Mouse (Mus musculus) small intestine, adult 2 months (tissue): Measurements from ENCODE around the gene Pus3. TPM values are rescaled to one million over a fixed set of nuclear protein-coding genes. Genes with fewer than 3 reads are reported as not detected.

Source experiments
- H3K27ac ChIP-seq: fragments of 200-500 bp; 2 replicates; pipeline ENCODE4 v1.5.1; 2012; ENCODE audit warnings: low read depth, low read length, control low read depth, inconsistent platforms; ENCODE audit not compliant: insufficient read depth
- H3K27me3 ChIP-seq: fragments of 200-500 bp; 2 replicates; pipeline ENCODE4 v1.6.1; 2012; ENCODE audit warnings: mild to moderate bottlenecking, moderate library complexity, low read length, inconsistent platforms; ENCODE audit not compliant: control insufficient read depth, insufficient read depth
- H3K36me3 ChIP-seq: fragments of 200-500 bp; 2 replicates; pipeline ENCODE4 v1.6.1; 2012; ENCODE audit warnings: mild to moderate bottlenecking, low read length, control low read depth, inconsistent platforms; ENCODE audit not compliant: control insufficient read depth, insufficient read depth
- H3K4me1 ChIP-seq: fragments of 200-500 bp; 2 replicates; pipeline ENCODE4 v1.6.1; 2012; ENCODE audit warnings: low read length, inconsistent platforms, mixed read lengths; ENCODE audit not compliant: control insufficient read depth, insufficient read depth, insufficient read length
- H3K4me3 ChIP-seq: fragments of 200-500 bp; 2 replicates; pipeline ENCODE4 v1.5.1; 2012; ENCODE audit warnings: low read depth, mild to moderate bottlenecking, control low read depth, inconsistent platforms, low read length, moderate library complexity
- CTCF ChIP-seq: fragments of 200-500 bp; IDR thresholded peaks from 2 replicates; pipeline ENCODE4 v1.5.1; 2012; ENCODE audit warnings: low read depth, mild to moderate bottlenecking, control low read depth, inconsistent platforms, low read length, moderate library complexity, mixed read lengths; ENCODE audit not compliant: insufficient replicate concordance, insufficient read length; ENCODE audit errors: extremely low read depth
- POLR2A ChIP-seq: fragments of 200-500 bp; IDR thresholded peaks from 2 replicates; pipeline ENCODE4 v1.6.1; 2012; ENCODE audit warnings: low read depth, mild to moderate bottlenecking, control low read depth, inconsistent platforms, low read length, moderate library complexity
- WGBS: fragments of 180-500 bp; shearing (Covaris S2); methylation state at CpG from one replicate; pipeline ENCODE4 v1.1.7; 2018; 5-methylcytosine and 5-hydroxymethylcytosine counted together
- polyA plus RNA-seq: library from polyadenylated mRNA; depleted of rRNA; stranded (reverse); fragments of >200 nt; gene quantifications from 2 replicates; pipeline ENCODE4 v1.2.3, GENCODE M21; 2012; rRNA removed

Gene Pus3
- 0.30 and 0.41 TPM in 2 replicates for polyA plus RNA-seq

DNA sequence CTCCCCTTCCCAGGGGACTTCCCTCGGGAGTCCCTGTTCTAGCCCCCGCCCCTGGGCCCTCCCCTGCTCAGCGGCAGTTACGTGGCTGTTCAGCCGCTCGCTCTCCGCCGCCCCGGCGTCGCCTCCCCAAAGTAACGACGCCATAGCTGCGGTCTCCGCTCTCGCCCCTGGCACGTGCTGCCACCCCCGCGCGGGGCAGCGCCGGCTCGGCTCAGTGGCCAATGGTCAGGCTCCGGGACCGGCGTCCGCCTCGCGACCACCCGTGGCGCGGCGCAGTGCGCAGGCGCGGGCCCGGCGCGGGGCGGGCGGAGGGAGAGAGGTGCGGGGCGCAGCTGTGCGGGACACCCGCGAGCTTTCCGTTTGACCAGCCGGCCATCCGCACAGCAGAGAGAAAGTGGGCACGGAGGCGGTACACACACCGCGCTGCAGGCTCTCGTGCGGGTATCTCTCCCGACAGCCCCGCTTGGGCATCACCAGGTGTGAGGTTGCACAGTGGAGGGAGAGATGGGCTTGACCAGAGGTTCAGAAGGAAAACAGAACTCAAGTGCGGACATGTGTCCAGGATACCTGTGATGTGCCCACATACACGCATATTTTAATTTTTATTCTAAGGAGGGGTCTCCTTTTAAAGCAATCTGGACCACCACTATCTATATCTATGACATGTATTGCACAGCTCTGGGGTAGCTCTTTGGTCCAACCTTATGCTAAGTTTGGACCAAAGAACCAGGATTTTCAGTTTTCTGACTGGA is at the start of gene Pus3, which contains the start of gene Ddx25:
Gene Pus3 (plus strand): TSS at position 339 of the 752 bp plus-strand sequence.
Gene Ddx25 (minus strand): TSS at position 272 of the 752 bp plus-strand sequence.
- TF ChIP-seq POLR2A (no peak), CTCF (no peak)
- Histone ChIP-seq H3K27me3 (peaks cover 16% of the 10 kb centered on the region), H3K4me3 (peak within 1 kb of the TSS; percentile 65), H3K27ac (no peak within 1 kb of the TSS), H3K4me1 (peaks cover 7% of the 10 kb centered on the region), H3K36me3 (peaks cover 7% of the 10 kb centered on the region)
- WGBS = 2% methylated on average over 59 of the region's 59 CpGs

DNA sequence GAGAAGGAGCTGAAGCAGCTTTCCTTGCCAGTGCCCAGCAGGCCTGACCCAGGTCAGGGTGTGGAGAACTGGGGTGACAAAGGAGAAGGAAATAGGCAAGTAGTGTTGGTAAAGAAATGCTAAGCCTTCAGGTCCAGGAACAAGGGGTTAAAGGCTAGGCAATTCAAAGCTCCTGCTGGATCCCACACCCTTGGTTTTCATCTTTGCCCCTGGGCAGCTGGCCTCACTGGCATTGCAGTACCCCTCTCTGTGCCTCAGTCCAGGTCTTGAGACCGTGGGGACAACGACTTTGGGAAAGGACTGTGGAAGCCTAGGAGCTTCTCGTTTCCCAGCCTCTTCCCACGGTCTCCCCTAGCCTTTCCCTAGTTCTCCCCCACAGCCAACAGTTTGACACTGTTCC is 44.5 kb upstream of the Pus3 start:
- H3K27me3 ChIP-seq = no peaks in the 10 kb centered on the region
- no peak for TF ChIP-seq POLR2A
- no peak for TF ChIP-seq CTCF
- no peaks in the 10 kb centered on the region for H3K4me1 ChIP-seq
- WGBS = 78% methylated on average over 4 of the region's 4 CpGs
- no peak overlapping the region for H3K27ac ChIP-seq
- no peaks in the 10 kb centered on the region for H3K36me3 ChIP-seq
- no peak overlapping the region for H3K4me3 ChIP-seq

DNA sequence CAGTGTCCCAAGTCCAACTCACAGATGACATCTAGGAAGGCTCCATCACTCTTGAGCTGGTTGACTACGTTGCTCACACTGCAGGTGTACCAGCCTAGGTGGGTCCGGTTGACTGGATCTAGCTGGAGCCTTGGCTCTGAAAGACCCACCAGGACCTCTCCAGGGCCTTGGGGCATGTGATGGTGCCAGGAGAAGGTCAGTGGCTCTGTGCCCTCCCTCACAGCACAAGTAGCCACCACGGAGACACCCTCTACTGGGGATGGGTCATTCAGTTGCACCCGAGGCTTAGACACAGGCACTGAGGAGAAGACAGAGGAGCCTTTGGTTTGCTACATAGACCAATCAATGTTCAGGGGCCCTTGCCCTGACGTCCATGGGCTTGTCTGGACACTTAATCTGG is 42.2 kb upstream of the Pus3 start:
- H3K4me1 ChIP-seq = peaks cover 1% of the 10 kb centered on the region; the same call in 1 of the 2 replicates

DNA sequence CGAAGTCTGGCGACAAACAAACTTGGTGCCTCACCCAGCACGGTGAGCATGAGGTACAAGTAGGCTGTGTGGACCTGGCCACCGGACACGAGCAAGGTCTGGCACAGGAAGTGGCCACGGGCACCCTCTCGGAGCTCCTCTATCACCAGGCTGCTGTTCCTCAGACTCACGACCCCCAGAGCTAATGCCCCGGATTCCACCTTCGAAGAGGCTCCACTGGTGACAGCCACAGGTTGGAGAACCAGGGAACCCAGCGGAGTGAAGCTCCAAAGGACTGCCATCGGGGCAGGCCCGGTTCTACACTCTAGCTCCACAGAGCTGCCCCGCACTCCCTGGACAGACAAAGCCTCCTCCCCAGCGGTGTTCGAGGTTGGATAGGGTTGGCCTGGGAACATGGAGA is 41.7 kb upstream of the Pus3 start:
- H3K27ac ChIP-seq = no peak overlapping the region
- peaks cover 5% of the 10 kb centered on the region; the same call in 1 of the 2 replicates for H3K4me1 ChIP-seq
- WGBS = 91% methylated on average over 16 of the region's 16 CpGs
- no peaks in the 10 kb centered on the region for H3K36me3 ChIP-seq
- H3K27me3 ChIP-seq = no peaks in the 10 kb centered on the region
- TF ChIP-seq POLR2A (no peak), CTCF (no peak)
- H3K4me3 ChIP-seq = no peak overlapping the region

More for the DNA sequence above, 42.2 kb upstream of the Pus3 start:
- 75% methylated on average over 5 of the region's 5 CpGs for WGBS
- Histone ChIP-seq H3K36me3 (no peaks in the 10 kb centered on the region), H3K27me3 (no peaks in the 10 kb centered on the region), H3K27ac (no peak overlapping the region), H3K4me3 (no peak overlapping the region)
- no peak for TF ChIP-seq CTCF
- TF ChIP-seq POLR2A = no peak

DNA sequence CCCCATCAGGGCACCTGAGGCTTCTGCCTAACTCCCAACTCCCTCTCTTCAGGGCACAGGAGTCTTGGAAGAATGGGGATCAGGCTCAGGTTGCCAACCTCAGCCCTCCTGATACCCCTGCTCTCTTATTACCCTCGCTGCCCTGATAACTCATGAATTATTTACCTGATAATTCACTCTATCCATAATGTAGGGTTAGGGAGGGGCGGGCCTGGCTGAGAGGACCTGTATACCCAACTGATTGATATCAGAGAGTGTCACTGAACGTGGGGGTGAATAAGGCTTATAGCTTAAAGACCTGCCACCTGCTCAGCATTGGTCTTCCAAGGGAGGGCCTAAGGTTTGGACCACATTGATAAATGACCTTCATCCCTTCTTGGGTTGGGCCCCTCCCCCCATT is 40.2 kb upstream of the Pus3 start, which contains the start of gene Gm1113:
Gene Gm1113 (minus strand): TSS at position 101 of the 400 bp plus-strand sequence.
- WGBS = 31% methylated on average over 3 of the region's 3 CpGs
- TF ChIP-seq CTCF = no peak
- TF ChIP-seq POLR2A = no peak
- H3K36me3 ChIP-seq = no peaks in the 10 kb centered on the region

DNA sequence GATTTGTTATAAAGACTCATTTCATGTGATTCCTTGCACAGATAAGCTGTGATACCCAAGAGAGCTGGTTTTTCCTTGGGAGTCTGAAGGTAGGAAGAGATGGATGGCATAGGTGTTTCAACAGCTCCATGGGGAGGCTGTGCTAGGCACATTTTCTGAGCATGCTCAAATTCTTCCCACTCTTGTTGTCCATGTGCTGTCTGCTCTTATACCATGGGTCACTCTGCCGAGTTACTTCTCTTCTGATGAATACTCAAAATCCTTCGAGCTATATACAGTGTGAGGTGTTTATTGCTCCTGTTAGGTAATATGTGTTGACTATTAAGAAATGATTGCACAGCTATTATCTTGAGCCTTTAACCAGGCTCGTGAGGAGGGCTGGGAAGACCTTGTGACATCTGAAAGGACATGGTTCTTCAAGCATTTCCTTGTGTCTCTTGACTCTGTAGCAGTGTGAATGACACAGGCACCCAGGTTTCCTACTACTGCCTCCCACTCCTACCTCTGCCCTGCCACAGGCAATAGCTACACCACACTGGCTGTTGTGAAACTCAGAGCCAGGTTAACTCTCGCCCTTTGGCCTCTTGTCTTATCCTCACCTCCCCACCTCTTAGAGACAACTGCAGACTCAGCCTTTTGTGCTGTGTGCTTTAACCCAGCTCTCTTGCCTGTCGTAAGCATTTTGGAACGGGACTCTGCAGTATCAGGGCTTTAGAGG is 37.6 kb upstream of the Pus3 start:
- H3K4me3 ChIP-seq = no peak overlapping the region
- peaks cover 5% of the 10 kb centered on the region; the same call in 1 of the 2 replicates for H3K4me1 ChIP-seq
- 31% methylated on average over 6 of the region's 6 CpGs for WGBS
- H3K36me3 ChIP-seq = no peaks in the 10 kb centered on the region
- TF ChIP-seq CTCF (no peak), POLR2A (no peak; the same call in 1 of the 2 replicates)
- peak overlapping the region; percentile 88 for H3K27ac ChIP-seq
- no peaks in the 10 kb centered on the region for H3K27me3 ChIP-seq

More for the DNA sequence above, 40.2 kb upstream of the Pus3 start, which contains the start of gene Gm1113:
- no peak within 1 kb of the TSS for H3K4me3 ChIP-seq
- H3K27me3 ChIP-seq = no peaks in the 10 kb centered on the region
- no peak within 1 kb of the TSS for H3K27ac ChIP-seq
- peaks cover 5% of the 10 kb centered on the region; the same call in 1 of the 2 replicates for H3K4me1 ChIP-seq

DNA sequence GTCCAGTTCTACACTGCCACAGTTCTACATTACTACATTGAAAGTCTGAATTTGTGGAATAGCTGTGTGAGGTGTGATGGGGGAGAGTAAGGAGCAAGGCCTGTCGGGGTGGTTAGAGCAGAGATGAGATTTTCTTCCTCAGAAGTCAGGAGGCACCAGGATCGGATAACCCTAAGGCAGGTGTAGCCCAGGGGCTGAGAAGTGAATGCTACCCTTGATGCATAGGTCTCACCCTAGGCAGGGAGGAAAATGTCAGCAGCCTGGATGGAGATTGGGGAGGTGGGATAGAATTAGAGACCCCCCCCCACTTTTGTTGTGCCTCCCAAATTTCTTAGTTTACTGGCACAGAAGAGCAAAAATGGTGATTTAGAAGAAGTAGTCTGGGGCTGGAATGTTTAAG is 36.2 kb upstream of the Pus3 start:
- H3K27me3 ChIP-seq = no peaks in the 10 kb centered on the region
- peaks cover 5% of the 10 kb centered on the region; the same call in 1 of the 2 replicates for H3K4me1 ChIP-seq
- no peak overlapping the region for H3K27ac ChIP-seq
- no peaks in the 10 kb centered on the region for H3K36me3 ChIP-seq
- TF ChIP-seq POLR2A (no peak), CTCF (no peak)
- 81% methylated on average over 2 of the region's 2 CpGs for WGBS
- H3K4me3 ChIP-seq = no peak overlapping the region
